Mouse (Mus musculus) heart, embryonic 16.5 days (tissue): ENCODE data around the gene Wdr48. TPM values are rescaled to one million over a fixed set of nuclear protein-coding genes. Genes with fewer than 3 reads are reported as not detected.

Source experiments
- polyA plus RNA-seq: library from polyadenylated mRNA; unstranded; fragments of >200 nt; fragmentation: Nextera tagmentation; extraction: Ambion mirVana; gene quantifications from 2 replicates; pipeline ENCODE4 v1.2.1, GENCODE M21; 2015

The Wdr48 gene
- polyA plus RNA-seq, 1 experiment from 2014 or later: 36.1 TPM

Other genes with a start within 250 kb of the Wdr48 start
- gene Scn10a, start 175.6 kb upstream of the Wdr48 start, polyA plus RNA-seq: 0.85 and 1.4 TPM in 2 replicates
- gene Scn11a, start 69.4 kb upstream of the Wdr48 start, polyA plus RNA-seq: 0.05 TPM in 1 of 2 replicates, not detected in the other
- 22.4 and 23.1 TPM in 2 replicates for gene Gorasp1, start 42.7 kb downstream of the Wdr48 start, polyA plus RNA-seq
- gene Ttc21a, start 42.7 kb downstream of the Wdr48 start, polyA plus RNA-seq: 0.37 and 0.39 TPM in 2 replicates
- gene Csrnp1, start 89.8 kb downstream of the Wdr48 start, polyA plus RNA-seq: 6.5 and 9.4 TPM in 2 replicates
- 54.9 and 56.1 TPM in 2 replicates for gene Xirp1, start 128.7 kb downstream of the Wdr48 start, polyA plus RNA-seq
- 6.1 and 6.2 TPM in 2 replicates for gene Cx3cr1, start 175.0 kb downstream of the Wdr48 start, polyA plus RNA-seq
- 1.2 and 4.4 TPM in 2 replicates for gene Ccr8, start 197.2 kb downstream of the Wdr48 start, polyA plus RNA-seq
- gene Slc25a38, start 215.5 kb downstream of the Wdr48 start, polyA plus RNA-seq: 21.9 and 23.0 TPM in 2 replicates
- gene Rpsa, start 232.8 kb downstream of the Wdr48 start, polyA plus RNA-seq: 839 and 856 TPM in 2 replicates